Mouse (Mus musculus): ENCODE data around the gene Mrln.

DNA sequence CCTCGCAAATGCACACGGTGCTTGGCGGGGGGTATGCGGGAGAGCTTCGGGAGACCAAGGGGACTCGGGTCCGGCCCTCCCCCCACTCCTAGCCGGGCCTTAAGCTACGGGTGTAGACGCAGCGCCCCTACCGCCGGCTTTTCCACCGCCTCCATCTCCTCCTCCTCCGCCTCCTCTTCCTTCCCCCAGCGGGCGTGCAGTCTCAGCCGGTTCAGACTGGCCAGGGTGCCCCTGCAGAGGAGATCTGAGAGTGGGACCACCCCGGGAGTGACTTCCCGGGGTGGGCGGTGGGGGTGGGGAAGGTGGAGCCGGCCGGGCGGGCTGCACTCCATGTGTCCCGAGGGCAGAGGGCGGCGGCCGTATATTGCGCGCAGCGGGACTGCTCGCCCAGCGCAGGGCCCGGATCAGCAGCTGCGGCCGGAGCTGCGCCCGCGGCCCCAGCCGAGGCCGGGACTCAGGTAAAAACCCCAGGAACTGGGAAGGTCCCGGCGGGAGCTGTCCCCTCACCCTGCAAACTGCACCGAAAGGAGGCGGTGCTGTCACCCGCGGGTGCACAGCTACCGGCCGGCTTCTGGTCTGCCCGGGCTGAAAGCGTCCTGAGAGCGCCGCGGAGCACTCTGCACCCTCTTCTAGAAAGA lies 40.6 kb downstream of the Mrln start, which contains the start of gene Slc16a9:
- TF ChIP-seq POLR2AphosphoS2 (IDR thresholded peaks at IDR 0.05; ENCODE audit: insufficient read length, low read depth) (no peak), POLR2A (IDR thresholded peaks at IDR 0.05; ENCODE audit: insufficient read length, low read depth) (no peak), MYOG (IDR thresholded peaks at IDR 0.05; ENCODE audit: control insufficient read depth in 1 of 3, insufficient read depth in 1 of 3, insufficient read length in 2 of 3, low read depth in 2 of 3) (no peak), TCF12 (IDR thresholded peaks at IDR 0.05; ENCODE audit: insufficient read depth, poor library complexity, severe bottlenecking) (no peak), MAX (IDR thresholded peaks at IDR 0.05; ENCODE audit: low read depth) (no peak), CEBPB (IDR thresholded peaks at IDR 0.05; ENCODE audit: insufficient read depth, poor library complexity, severe bottlenecking) (no peak), SRF (IDR thresholded peaks at IDR 0.05; ENCODE audit: control insufficient read depth, insufficient read length, low read depth) (no peak), E2F4 (IDR thresholded peaks at IDR 0.05; ENCODE audit: insufficient read depth) (no peak)

Measured in myocyte (in vitro differentiated cells).